Mouse (Mus musculus): Measurements from ENCODE around the gene Ctf1.

- TF ChIP-seq ZC3H11A (IDR thresholded peaks at IDR 0.05; ENCODE audit: low read depth, low read length) (no peak), MEF2A (IDR thresholded peaks at IDR 0.05; ENCODE audit: borderline replicate concordance, low read depth, low read length) (no peak), JUND (conservative IDR thresholded peaks at IDR 0.05; ENCODE audit: low read depth, low read length) (no peak)
These were observed 1.5 kb upstream of the Ctf1 start for GRCm38 (mm10) chr7:127711031-127711430.

Data from CH12.LX (cell line).